Mouse (Mus musculus) MEL (cell line): ENCODE results near the gene Pon2. TPM values are rescaled to one million over a fixed set of nuclear protein-coding genes. Genes with fewer than 3 reads are reported as not detected.

Experiments
- DNase-seq: peaks from one replicate; pipeline ENCODE4 v3.0.0; 2011; ENCODE audit warnings: low read depth, low spot score
- H3K27ac ChIP-seq: 2 replicates; pipeline ENCODE4 v1.5.1; 2012; ENCODE audit warnings: low read depth, mild to moderate bottlenecking, control low read depth, low read length, moderate library complexity; ENCODE audit not compliant: control insufficient read depth
- H3K27me3 ChIP-seq, 2 experiments: fragments of 150-350 bp in 1 of 2; sonication (generic) in 1 of 2; 2 replicates each; pipeline ENCODE4 v1.6.1; 2012; ENCODE audit warnings: low read length in 2 of 2, mild to moderate bottlenecking in 2 of 2, improper control_type of control experiment in 1 of 2, moderate library complexity in 1 of 2; ENCODE audit not compliant: insufficient read depth in 2 of 2, control insufficient read depth in 1 of 2
- H3K36me3 ChIP-seq, 2 experiments: 2 replicates each; pipeline ENCODE4 v1.6.1; 2012 to 2014; ENCODE audit warnings: low read length in 2 of 2, improper control_type of control experiment in 1 of 2, inconsistent platforms in 1 of 2, mild to moderate bottlenecking in 1 of 2; ENCODE audit not compliant: insufficient read depth in 2 of 2, control insufficient read depth in 1 of 2
- H3K4me1 ChIP-seq, 2 experiments: fragments of 150-350 bp in 1 of 2; sonication (generic) in 1 of 2; 2 replicates each; pipeline ENCODE4 v1.6.1; 2012; ENCODE audit warnings: low read length in 2 of 2, improper control_type of control experiment in 1 of 2, mild to moderate bottlenecking in 1 of 2; ENCODE audit not compliant: insufficient read depth in 2 of 2, control insufficient read depth in 1 of 2
- H3K4me3 ChIP-seq, 2 experiments: fragments of 150-350 bp in 1 of 2; sonication (generic) in 1 of 2; 2 replicates each; pipeline ENCODE4 v1.5.1; 2012; ENCODE audit warnings: low read depth in 2 of 2, low read length in 2 of 2, mild to moderate bottlenecking in 2 of 2, moderate library complexity in 2 of 2, control low read depth in 1 of 2, improper control_type of control experiment in 1 of 2; ENCODE audit not compliant: control insufficient read depth in 1 of 2, insufficient read depth in 1 of 2
- H3K79me2 ChIP-seq: 2 replicates; pipeline ENCODE4 v1.6.1; 2012; ENCODE audit warnings: mild to moderate bottlenecking, low read length, moderate library complexity; ENCODE audit not compliant: control insufficient read depth, poor library complexity, insufficient read depth
- H3K9ac ChIP-seq: 2 replicates; pipeline ENCODE4 v1.6.1; 2012; ENCODE audit warnings: low read depth, mild to moderate bottlenecking, control low read depth, low read length, moderate library complexity; ENCODE audit not compliant: control insufficient read depth, poor library complexity, severe bottlenecking
- H3K9me3 ChIP-seq: fragments of 150-350 bp; sonication (generic); replicated peaks from 2 replicates; pipeline ENCODE4 v1.6.1; 2012; ENCODE audit warnings: mild to moderate bottlenecking, low read length, improper control_type of control experiment, moderate library complexity; ENCODE audit not compliant: insufficient read depth
- CHD1 ChIP-seq: IDR thresholded peaks from 2 replicates; pipeline ENCODE4 v1.6.1; 2012; ENCODE audit warnings: low read depth, mild to moderate bottlenecking, inconsistent platforms, low read length, improper control_type of control experiment
- E2F4 ChIP-seq: IDR thresholded peaks from 2 replicates; pipeline ENCODE4 v1.6.1; 2011; ENCODE audit warnings: low read depth, low read length, improper control_type of control experiment, borderline replicate concordance
- ELF1 ChIP-seq: IDR thresholded peaks from 2 replicates; pipeline ENCODE4 v1.6.1; 2014; ENCODE audit warnings: low read depth, mild to moderate bottlenecking, inconsistent platforms, low read length, improper control_type of control experiment, moderate library complexity
- EP300 ChIP-seq, 2 experiments: IDR thresholded peaks; 2 replicates each; pipeline ENCODE4 v1.6.1; 2011; ENCODE audit warnings: improper control_type of control experiment in 2 of 2, low read length in 2 of 2, low read depth in 1 of 2, mild to moderate bottlenecking in 1 of 2
- ETS1 ChIP-seq: IDR thresholded peaks from 2 replicates; pipeline ENCODE4 v1.6.1; 2012; ENCODE audit warnings: low read depth, mild to moderate bottlenecking, inconsistent platforms, low read length, improper control_type of control experiment, moderate library complexity
- GATA1 ChIP-seq: IDR thresholded peaks from 2 replicates; pipeline ENCODE4 v1.6.1; 2011; ENCODE audit warnings: low read depth, low read length, improper control_type of control experiment
- HCFC1 ChIP-seq: IDR thresholded peaks from 2 replicates; pipeline ENCODE4 v1.6.1; 2012; ENCODE audit warnings: low read depth, mild to moderate bottlenecking, inconsistent platforms, low read length, improper control_type of control experiment, moderate library complexity
- JUND ChIP-seq: IDR thresholded peaks from 2 replicates; pipeline ENCODE4 v1.6.1; 2011; ENCODE audit warnings: low read depth, mild to moderate bottlenecking, improper control_type of control experiment, low read length
- MAFK ChIP-seq: IDR thresholded peaks from 2 replicates; pipeline ENCODE4 v1.6.1; 2011; ENCODE audit warnings: low read depth, mild to moderate bottlenecking, low read length, improper control_type of control experiment, borderline replicate concordance
- MYC ChIP-seq: IDR thresholded peaks from 2 replicates; pipeline ENCODE4 v1.6.1; 2011; ENCODE audit warnings: low read depth, mild to moderate bottlenecking, low read length, improper control_type of control experiment, moderate library complexity
- POLR2A ChIP-seq, 2 experiments: IDR thresholded peaks; 2 replicates each; pipeline ENCODE4 v1.6.1; 2011 to 2012; ENCODE audit warnings: low read length in 2 of 2, mild to moderate bottlenecking in 2 of 2, control low read depth in 1 of 2, improper control_type of control experiment in 1 of 2, low read depth in 1 of 2, moderate library complexity in 1 of 2; ENCODE audit not compliant: control insufficient read depth in 1 of 2, insufficient read depth in 1 of 2, poor library complexity in 1 of 2
- POLR2AphosphoS2 ChIP-seq: IDR thresholded peaks from 2 replicates; pipeline ENCODE4 v1.6.1; 2011; ENCODE audit warnings: low read length, improper control_type of control experiment
- RCOR1 ChIP-seq: IDR thresholded peaks from 2 replicates; pipeline ENCODE4 v1.6.1; 2012; ENCODE audit warnings: low read depth, mild to moderate bottlenecking, inconsistent platforms, low read length, improper control_type of control experiment
- TCF12 ChIP-seq: IDR thresholded peaks from 2 replicates; pipeline ENCODE4 v1.6.1; 2014; ENCODE audit warnings: low read depth, mild to moderate bottlenecking, inconsistent platforms, low read length, improper control_type of control experiment, moderate library complexity
- UBTF ChIP-seq: IDR thresholded peaks from 2 replicates; pipeline ENCODE4 v1.6.1; 2012; ENCODE audit warnings: low read depth, mild to moderate bottlenecking, inconsistent platforms, low read length, improper control_type of control experiment, moderate library complexity, borderline replicate concordance; ENCODE audit not compliant: insufficient read depth
- USF1 ChIP-seq: IDR thresholded peaks from 2 replicates; pipeline ENCODE4 v1.6.1; 2014; ENCODE audit warnings: low read depth, mild to moderate bottlenecking, inconsistent platforms, low read length, improper control_type of control experiment, moderate library complexity
- ZC3H11A ChIP-seq: IDR thresholded peaks from 2 replicates; pipeline ENCODE4 v1.6.1; 2012; ENCODE audit warnings: low read depth, mild to moderate bottlenecking, inconsistent platforms, low read length, improper control_type of control experiment
- ZKSCAN1 ChIP-seq: IDR thresholded peaks from 2 replicates; pipeline ENCODE4 v1.6.1; 2012; ENCODE audit warnings: low read depth, mild to moderate bottlenecking, inconsistent platforms, low read length, improper control_type of control experiment, moderate library complexity
- ZNF384 ChIP-seq: IDR thresholded peaks from 2 replicates; pipeline ENCODE4 v1.6.1; 2012; ENCODE audit warnings: low read depth, mild to moderate bottlenecking, inconsistent platforms, low read length, improper control_type of control experiment
- polyA plus RNA-seq, 2 experiments: library from polyadenylated mRNA; stranded (reverse) in 1 of 2; unstranded in 1 of 2; fragments of >175 nt in 1 of 2; fragments of >200 nt in 1 of 2; gene quantifications; 2 replicates each; pipeline versions ENCODE4 v1.2.1 to v1.2.4; 2012; ENCODE audit warnings: low replicate concordance in 2 of 2, low read depth in 1 of 2; ENCODE audit not compliant: insufficient read length in 2 of 2, insufficient read depth in 1 of 2, missing spikeins in 1 of 2
- total RNA-seq: library from RNA; depleted of rRNA; stranded (reverse); fragments of 300-350 nt; gene quantifications from 2 replicates; pipeline ENCODE4 v1.2.3, GENCODE M21; 2012

Pon2 gene
- total and polyA plus RNA-seq, 3 experiments = 14.4 to 21.2 TPM; not detected in 1

GRCm38 (mm10) chr6:5263250-5263999 lies 34.8 kb downstream of the Pon2 start (continued):
- no peak for TF ChIP-seq USF1
- peak; percentile 97 for TF ChIP-seq EP300 (IDR thresholded peaks at IDR 0.05; ENCODE audit: low read depth in 1 of 2, low read length in 2 of 2)
- TF ChIP-seq JUND = no peak
- 0 out of 2 replicates have a peak, but pooled peaks have one; percentile 46 for TF ChIP-seq MAFK
- 0 out of 2 replicates have a peak, but pooled peaks have one; percentile 30 for TF ChIP-seq ELF1
- TF ChIP-seq CHD1 = no peak
- TF ChIP-seq ZNF384 = no peak
- TF ChIP-seq POLR2AphosphoS2 = peak; percentile 48; the same call in 1 of the 2 replicates
- no peak for TF ChIP-seq ZC3H11A
- peak; percentile 95 for TF ChIP-seq GATA1
- no peak for TF ChIP-seq ZKSCAN1
- peak; percentile 87 for TF ChIP-seq ETS1
- peak; percentile 78 for TF ChIP-seq RCOR1
- TF ChIP-seq E2F4 = no peak
- no peak for TF ChIP-seq UBTF
- TF ChIP-seq MYC = peak; percentile 70; the same call in 1 of the 2 replicates
- TF ChIP-seq POLR2A (IDR thresholded peaks at IDR 0.05; ENCODE audit: control insufficient read depth in 1 of 2, insufficient read depth in 1 of 2, low read depth in 1 of 2, low read length in 2 of 2, poor library complexity in 1 of 2) = no peak

- Histone ChIP-seq H3K4me3 (no peak overlapping the region), H3K4me1 (peaks cover 11 to 13% of the 10 kb centered on the region in 2 experiments), H3K79me2 (no peaks in the 10 kb centered on the region), H3K27me3 (no peaks in the 10 kb centered on the region), H3K27ac (peak overlapping the region; percentile 46), H3K36me3 (peaks cover 2 to 14% of the 10 kb centered on the region in 2 experiments; a peak in 3 of 4 replicates), H3K9ac (no peak overlapping the region), H3K9me3 (no peaks in the 10 kb centered on the region)
- DNase-seq = peak; percentile 43
- TF ChIP-seq TCF12 (no peak), HCFC1 (no peak)
Measured at GRCm38 (mm10) chr6:5262322-5263249, 35.7 kb downstream of the Pon2 start.
